Mouse (Mus musculus): Measurements from ENCODE around the gene Chrnb2.

GRCm38 (mm10) chr3:89810841-89811240 lies 46.4 kb upstream of the Chrnb2 start:
- peak; percentile 57 for TF ChIP-seq CTCF (IDR thresholded peaks at IDR 0.05; ENCODE audit: low read depth)
- TF ChIP-seq EP300 (IDR thresholded peaks at IDR 0.05; ENCODE audit: low read depth), result no peak

Measured in liver, postnatal 0 days (tissue).